Mouse (Mus musculus) intestine, embryonic 16.5 days (tissue): ENCODE measurements at regions not wholly inside any gene's neighbourhood (a gene's known extent, or its start where the extent isn't known, plus 50 kb on each side); places are given as distances from the start of the nearest gene placed in this dataset.

ENCODE experiments used
- ATAC-seq: fragments of 200-750 bp; cut with Nextera tagmentation; 2 replicates; pipeline ENCODE4 v1.8.0; 2017; ENCODE audit warnings: moderate TSS enrichment, moderate library complexity
- H3K27ac ChIP-seq: fragments of 300-500 bp; sonication (generic); 2 replicates; pipeline ENCODE4 v1.5.1; 2014; ENCODE audit warnings: mild to moderate bottlenecking, low read length
- H3K27me3 ChIP-seq: fragments of 300-500 bp; sonication (generic); replicated peaks from 2 replicates; pipeline ENCODE4 v1.6.1; 2014; ENCODE audit warnings: low read length, control low read depth, mixed read lengths; ENCODE audit not compliant: control insufficient read depth, insufficient read depth
- H3K36me3 ChIP-seq: fragments of 300-500 bp; sonication (generic); 2 replicates; pipeline ENCODE4 v1.6.1; 2014; ENCODE audit warnings: low read length, control low read depth; ENCODE audit not compliant: control insufficient read depth, insufficient read depth
- H3K4me1 ChIP-seq: fragments of 300-500 bp; sonication (generic); 2 replicates; pipeline ENCODE4 v1.6.1; 2014; ENCODE audit warnings: low read length, control low read depth, mixed read lengths; ENCODE audit not compliant: control insufficient read depth, insufficient read depth
- H3K4me2 ChIP-seq: fragments of 300-500 bp; sonication (generic); 2 replicates; pipeline ENCODE4 v1.6.1; 2014; ENCODE audit warnings: low read depth, low read length, control low read depth
- H3K4me3 ChIP-seq: fragments of 300-500 bp; sonication (generic); 2 replicates; pipeline ENCODE4 v1.5.1; 2014; ENCODE audit warnings: mild to moderate bottlenecking, low read length
- H3K9ac ChIP-seq: fragments of 300-500 bp; sonication (generic); 2 replicates; pipeline ENCODE4 v1.6.1; 2014; ENCODE audit warnings: low read depth, low read length
- H3K9me3 ChIP-seq: fragments of 300-500 bp; sonication (generic); 2 replicates; pipeline ENCODE4 v1.6.1; 2016; ENCODE audit warnings: low read length, control low read depth; ENCODE audit not compliant: control insufficient read depth
- whole genome bisulfite sequencing: fragments of 180-500 bp; shearing (Covaris S2); extraction: QIAGEN DNeasy Blood & Tissue Kit; methylation state at CpG from one replicate; pipeline ENCODE4 v1.1.7; 2014; 5-methylcytosine and 5-hydroxymethylcytosine counted together

DNA sequence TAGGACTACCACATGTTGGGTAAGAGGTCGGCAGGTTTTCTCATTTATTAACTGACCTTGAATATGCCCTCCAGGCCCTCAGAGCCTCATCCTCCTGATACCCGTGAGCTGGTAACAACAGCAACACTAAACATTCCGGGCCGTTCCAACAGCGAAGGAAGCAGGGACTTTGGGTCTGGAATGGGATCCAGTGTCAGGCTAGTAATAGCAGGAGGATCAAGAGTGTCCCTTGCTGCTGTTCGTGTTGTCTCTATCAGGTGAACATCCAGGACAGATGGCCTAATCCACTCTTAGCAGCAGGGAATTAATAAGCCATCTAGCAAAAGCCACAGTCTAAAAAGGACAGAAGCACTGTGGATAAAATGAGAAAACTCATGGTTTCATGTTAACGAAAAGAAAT is 106.7 kb downstream of the Cpeb2 start:
- no peaks in the 10 kb centered on the region for H3K4me1 ChIP-seq
- H3K27ac ChIP-seq: no peak overlapping the region
- H3K4me3 ChIP-seq: no peak overlapping the region
- whole genome bisulfite sequencing: 81% methylated on average over 7 of the region's 7 CpGs
- H3K27me3 ChIP-seq: no peaks in the 10 kb centered on the region
- H3K9me3 ChIP-seq: no peaks in the 10 kb centered on the region
- H3K9ac ChIP-seq: no peak overlapping the region
- no peak overlapping the region for H3K4me2 ChIP-seq
- ATAC-seq: no peak
- H3K36me3 ChIP-seq: no peaks in the 10 kb centered on the region

DNA sequence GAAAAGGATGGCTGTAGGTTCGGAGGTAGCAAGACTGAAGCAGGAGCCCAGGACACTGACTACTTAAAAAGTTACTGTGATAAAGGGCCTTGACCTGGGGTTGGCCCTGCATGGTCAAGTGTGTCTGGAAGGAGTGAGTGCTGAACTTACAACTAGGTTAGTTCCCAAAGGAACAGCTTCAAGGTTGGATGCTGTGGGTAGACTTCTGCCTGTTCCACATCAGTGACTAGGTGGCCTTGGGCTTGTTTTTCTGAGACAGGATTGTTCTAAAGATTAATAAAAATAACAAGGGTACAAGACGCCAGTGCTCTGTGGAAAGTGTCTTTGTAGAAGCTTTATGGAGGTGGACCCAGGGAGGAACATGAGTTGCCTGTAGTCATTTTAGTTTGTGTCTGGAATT is 108.5 kb downstream of the Cpeb2 start:
- Histone ChIP-seq H3K4me3 (no peak overlapping the region), H3K9me3 (no peaks in the 10 kb centered on the region), H3K4me2 (no peak overlapping the region), H3K27me3 (no peaks in the 10 kb centered on the region), H3K4me1 (no peaks in the 10 kb centered on the region), H3K9ac (no peak overlapping the region), H3K36me3 (no peaks in the 10 kb centered on the region), H3K27ac (no peak overlapping the region)
- 93% methylated on average over 2 of the region's 2 CpGs for WGBS
- no peak for ATAC-seq

- H3K9me3 ChIP-seq: no peaks in the 10 kb centered on the region
- ATAC-seq: no peak
- H3K27ac ChIP-seq: no peak overlapping the region
- no peaks in the 10 kb centered on the region for H3K4me1 ChIP-seq
- no peaks in the 10 kb centered on the region for H3K27me3 ChIP-seq
- H3K4me2 ChIP-seq: no peak overlapping the region
- no peaks in the 10 kb centered on the region for H3K36me3 ChIP-seq
- H3K9ac ChIP-seq: no peak overlapping the region
- no peak overlapping the region for H3K4me3 ChIP-seq
- 68% methylated on average over 1 of the region's 1 CpGs for WGBS
These were observed 111.5 kb downstream of the Cpeb2 start for GRCm38 (mm10) chr5:43344441-43344840.

- ATAC-seq: peak; percentile 77
- Histone ChIP-seq H3K27me3 (no peaks in the 10 kb centered on the region), H3K9me3 (no peaks in the 10 kb centered on the region), H3K4me1 (peaks cover 11% of the 10 kb centered on the region; the same call in 1 of the 2 replicates), H3K4me3 (no peak overlapping the region), H3K9ac (no peak overlapping the region), H3K36me3 (no peaks in the 10 kb centered on the region), H3K4me2 (no peak overlapping the region), H3K27ac (peak overlapping the region; percentile 39; the same call in 1 of the 2 replicates)
- 70% methylated on average over 2 of the region's 2 CpGs for WGBS
These were observed 118.0 kb downstream of the Cpeb2 start for GRCm38 (mm10) chr5:43350987-43351386.

- peak; percentile 42 for ATAC-seq
- H3K4me3 ChIP-seq: no peak overlapping the region
- H3K27ac ChIP-seq: no peak overlapping the region
- H3K4me2 ChIP-seq: no peak overlapping the region; the same call in 1 of the 2 replicates
- no peak overlapping the region for H3K9ac ChIP-seq
- peaks cover 11% of the 10 kb centered on the region; the same call in 1 of the 2 replicates for H3K4me1 ChIP-seq
- no peaks in the 10 kb centered on the region for H3K36me3 ChIP-seq
- no peaks in the 10 kb centered on the region for H3K9me3 ChIP-seq
- H3K27me3 ChIP-seq: no peaks in the 10 kb centered on the region
- 58% methylated on average over 23 of the region's 23 CpGs for WGBS
These were observed 120.3 kb downstream of the Cpeb2 start for GRCm38 (mm10) chr5:43353021-43353990.

GRCm38 (mm10) chr5:43354351-43354942 is 121.5 kb downstream of the Cpeb2 start:
- H3K4me2 ChIP-seq: peak overlapping the region; percentile 77
- H3K9me3 ChIP-seq: no peaks in the 10 kb centered on the region
- ATAC-seq: no peak
- H3K27me3 ChIP-seq: no peaks in the 10 kb centered on the region
- H3K4me1 ChIP-seq: peaks cover 11% of the 10 kb centered on the region; the same call in 1 of the 2 replicates
- H3K4me3 ChIP-seq: peak overlapping the region; percentile 45
- H3K36me3 ChIP-seq: no peaks in the 10 kb centered on the region
- peak overlapping the region; percentile 58; the same call in 1 of the 2 replicates for H3K9ac ChIP-seq
- WGBS: 41% methylated on average over 14 of the region's 14 CpGs
- H3K27ac ChIP-seq: peak overlapping the region; percentile 2; the same call in 1 of the 2 replicates

- ATAC-seq: peak; percentile 91
- peak overlapping the region; percentile 45 for H3K4me3 ChIP-seq
- H3K4me1 ChIP-seq: peaks cover 11% of the 10 kb centered on the region; the same call in 1 of the 2 replicates
- H3K9ac ChIP-seq: peak overlapping the region; percentile 58
- peak overlapping the region; percentile 7; the same call in 1 of the 2 replicates for H3K27ac ChIP-seq
- H3K36me3 ChIP-seq: no peaks in the 10 kb centered on the region
- peak overlapping the region; percentile 77 for H3K4me2 ChIP-seq
- WGBS: under 1% methylated on average over 12 of the region's 12 CpGs
- no peaks in the 10 kb centered on the region for H3K27me3 ChIP-seq
- H3K9me3 ChIP-seq: no peaks in the 10 kb centered on the region
These were observed 122.1 kb downstream of the Cpeb2 start for GRCm38 (mm10) chr5:43355026-43355580.

- ATAC-seq: no peak
- WGBS: 86% methylated on average over 16 of the region's 16 CpGs
- Histone ChIP-seq H3K4me3 (no peak overlapping the region), H3K36me3 (no peaks in the 10 kb centered on the region), H3K4me2 (peak overlapping the region; percentile 77), H3K27me3 (no peaks in the 10 kb centered on the region), H3K27ac (no peak overlapping the region), H3K9me3 (no peaks in the 10 kb centered on the region), H3K9ac (peak overlapping the region; percentile 58; the same call in 1 of the 2 replicates), H3K4me1 (peaks cover 11% of the 10 kb centered on the region; the same call in 1 of the 2 replicates)
These were observed 122.9 kb downstream of the Cpeb2 start for GRCm38 (mm10) chr5:43355832-43356231.

- Histone ChIP-seq H3K36me3 (no peaks in the 10 kb centered on the region), H3K9me3 (no peaks in the 10 kb centered on the region), H3K27me3 (no peaks in the 10 kb centered on the region), H3K4me2 (no peak overlapping the region), H3K27ac (no peak overlapping the region), H3K4me3 (no peak overlapping the region), H3K9ac (no peak overlapping the region), H3K4me1 (peaks cover 11% of the 10 kb centered on the region; the same call in 1 of the 2 replicates)
- 83% methylated on average over 5 of the region's 5 CpGs for WGBS
- no peak for ATAC-seq
These were observed 124.2 kb downstream of the Cpeb2 start for GRCm38 (mm10) chr5:43357100-43357680.
